Mouse (Mus musculus): ENCODE results near the gene Ube4b. TPM values are rescaled to one million over a fixed set of nuclear protein-coding genes. Genes with fewer than 3 reads are reported as not detected.
"Not testable (repeated sequence)": the region's sequence is repeated elsewhere in the genome, so short reads cannot be mapped to it uniquely, and the experiment has no call there.

Gene Ube4b
- total RNA-seq, 2 experiments from 2014 or later = 42.0 to 42.1 TPM

- no peak for ATAC-seq (replicated peaks; ENCODE audit: poor library complexity)
These were observed 14.0 kb upstream of the Ube4b start for GRCm38 (mm10) chr4:149440576-149440975.

GRCm38 (mm10) chr4:149431887-149432286, 5.3 kb upstream of the Ube4b start:
- not testable (repeated sequence) for ATAC-seq (replicated peaks; ENCODE audit: poor library complexity)

GRCm38 (mm10) chr4:149429592-149429991, 3.0 kb upstream of the Ube4b start:
- ATAC-seq (replicated peaks; ENCODE audit: poor library complexity) = no peak

- peak; percentile 29; the same call in 1 of the 2 replicates for ATAC-seq (replicated peaks; ENCODE audit: poor library complexity)
These were observed 702 bp downstream of the Ube4b start for GRCm38 (mm10) chr4:149425801-149426292.

GRCm38 (mm10) chr4:149424755-149425154, 1.8 kb downstream of the Ube4b start:
- ATAC-seq (replicated peaks; ENCODE audit: poor library complexity) = no peak

- no peak for ATAC-seq (replicated peaks; ENCODE audit: poor library complexity)
These were observed 8.6 kb downstream of the Ube4b start for GRCm38 (mm10) chr4:149417854-149418365.

- 0 out of 2 replicates have a peak, but pooled peaks have one; percentile 21 for ATAC-seq (replicated peaks; ENCODE audit: poor library complexity)
These were observed 9.6 kb downstream of the Ube4b start for GRCm38 (mm10) chr4:149416986-149417385.

GRCm38 (mm10) chr4:149416417-149416816, 10.1 kb downstream of the Ube4b start:
- no peak for ATAC-seq (replicated peaks; ENCODE audit: poor library complexity)

GRCm38 (mm10) chr4:149415651-149416169, 10.8 kb downstream of the Ube4b start:
- ATAC-seq (replicated peaks; ENCODE audit: poor library complexity) = no peak; the same call in 1 of the 2 replicates

- ATAC-seq (replicated peaks; ENCODE audit: poor library complexity) = 0 out of 2 replicates have a peak, but pooled peaks have one; percentile 44
These were observed 12.3 kb downstream of the Ube4b start for GRCm38 (mm10) chr4:149414259-149414658.

- no peak for ATAC-seq (replicated peaks; ENCODE audit: poor library complexity)
These were observed 16.8 kb downstream of the Ube4b start for GRCm38 (mm10) chr4:149409759-149410158.

- ATAC-seq (replicated peaks; ENCODE audit: poor library complexity) = peak; percentile 92
These were observed 18.2 kb downstream of the Ube4b start for GRCm38 (mm10) chr4:149408331-149408730.

- ATAC-seq (replicated peaks; ENCODE audit: poor library complexity) = no peak
These were observed 19.1 kb downstream of the Ube4b start for GRCm38 (mm10) chr4:149407461-149407860.

- no peak for ATAC-seq (replicated peaks; ENCODE audit: poor library complexity)
These were observed 20.7 kb downstream of the Ube4b start for GRCm38 (mm10) chr4:149405713-149406443.

GRCm38 (mm10) chr4:149404640-149405465, 21.7 kb downstream of the Ube4b start:
- no peak for ATAC-seq (replicated peaks; ENCODE audit: poor library complexity)

- no peak for ATAC-seq (replicated peaks; ENCODE audit: poor library complexity)
These were observed 23.5 kb downstream of the Ube4b start for GRCm38 (mm10) chr4:149403037-149403436.

GRCm38 (mm10) chr4:149401591-149401982, 25.0 kb downstream of the Ube4b start:
- no peak for ATAC-seq (replicated peaks; ENCODE audit: poor library complexity)

GRCm38 (mm10) chr4:149400878-149401590, 25.5 kb downstream of the Ube4b start:
- ATAC-seq (replicated peaks; ENCODE audit: poor library complexity) = no peak

GRCm38 (mm10) chr4:149399331-149399910, 27.1 kb downstream of the Ube4b start:
- ATAC-seq (replicated peaks; ENCODE audit: poor library complexity) = peak; percentile 94

GRCm38 (mm10) chr4:149398181-149398735, 28.3 kb downstream of the Ube4b start:
- no peak for ATAC-seq (replicated peaks; ENCODE audit: poor library complexity)

Measured in megakaryocyte progenitor cell, adult 5-6 weeks (primary cell).